Mouse (Mus musculus) liver, embryonic 14.5 days (tissue): ENCODE data around the gene Gbx1.

ENCODE experiments used
- CTCF ChIP-seq: IDR thresholded peaks from 2 replicates; pipeline ENCODE4 v1.5.1; 2016; ENCODE audit warnings: antibody characterized with exemption, low read depth, control low read depth
- EP300 ChIP-seq: IDR thresholded peaks from 2 replicates; pipeline ENCODE4 v1.6.1; 2016; ENCODE audit warnings: antibody characterized with exemption, low read depth

- TF ChIP-seq CTCF, result peak; percentile 100
- TF ChIP-seq EP300, result no peak
Observed at GRCm38 (mm10) chr5:24530042-24530689, 3.2 kb upstream of the Gbx1 start.
